Mouse (Mus musculus) lung, postnatal 0 days (tissue): ENCODE measurements around the gene Galnt14. TPM values are rescaled to one million over a fixed set of nuclear protein-coding genes. Genes with fewer than 3 reads are reported as not detected.
A peak's percentile ranks its signal among the peaks of the same experiment; 100 is the strongest.

Source experiments
- ATAC-seq: fragments of 200-750 bp; cut with Nextera tagmentation; 2 replicates; pipeline ENCODE4 v1.8.0; 2017; ENCODE audit warnings: moderate library complexity
- DNase-seq: peaks from one replicate; pipeline ENCODE4 v3.0.0-alpha.2; 2016; ENCODE audit warnings: low spot score
- H3K27ac ChIP-seq: fragments of 300-500 bp; sonication (generic); 2 replicates; pipeline ENCODE4 v1.5.1; 2014; ENCODE audit warnings: antibody characterized with exemption, mild to moderate bottlenecking, low read length, mixed read lengths
- H3K27me3 ChIP-seq: fragments of 300-500 bp; sonication (generic); replicated peaks from 2 replicates; pipeline ENCODE4 v1.6.1; 2014; ENCODE audit warnings: low read length, mixed read lengths; ENCODE audit not compliant: insufficient read depth
- H3K36me3 ChIP-seq: fragments of 300-500 bp; sonication (generic); 2 replicates; pipeline ENCODE4 v1.6.1; 2014; ENCODE audit warnings: low read length, mixed read lengths; ENCODE audit not compliant: insufficient read depth
- H3K4me1 ChIP-seq: fragments of 300-500 bp; sonication (generic); 2 replicates; pipeline ENCODE4 v1.6.1; 2014; ENCODE audit warnings: antibody characterized with exemption, low read depth, low read length, mixed read lengths; ENCODE audit not compliant: insufficient read depth
- H3K4me2 ChIP-seq: fragments of 300-500 bp; sonication (generic); replicated peaks from 2 replicates; pipeline ENCODE4 v1.6.1; 2014; ENCODE audit warnings: low read depth, mild to moderate bottlenecking, low read length, moderate library complexity, mixed read lengths
- H3K4me3 ChIP-seq: fragments of 300-500 bp; sonication (generic); 2 replicates; pipeline ENCODE4 v1.5.1; 2014; ENCODE audit warnings: low read depth, low read length
- H3K9ac ChIP-seq: fragments of 300-500 bp; sonication (generic); replicated peaks from 2 replicates; pipeline ENCODE4 v1.6.1; 2014; ENCODE audit warnings: low read depth, mild to moderate bottlenecking
- H3K9me3 ChIP-seq: fragments of 300-500 bp; sonication (generic); 2 replicates; pipeline ENCODE4 v1.6.1; 2016; ENCODE audit warnings: low read length, mixed read lengths
- CTCF ChIP-seq: IDR thresholded peaks from 2 replicates; pipeline ENCODE4 v1.5.1; 2016; ENCODE audit warnings: antibody characterized with exemption, mild to moderate bottlenecking
- EP300 ChIP-seq: IDR thresholded peaks from 2 replicates; pipeline ENCODE4 v1.6.1; 2016; ENCODE audit warnings: antibody characterized with exemption, mild to moderate bottlenecking, control low read depth
- WGBS: fragments of 180-500 bp; shearing (Covaris S2); extraction: QIAGEN DNeasy Blood & Tissue Kit; methylation state at CpG from one replicate; pipeline ENCODE4 v1.1.7; 2014; 5-methylcytosine and 5-hydroxymethylcytosine counted together
- polyA plus RNA-seq: library from polyadenylated mRNA; unstranded; fragments of >200 nt; fragmentation: Nextera tagmentation; extraction: Ambion mirVana; gene quantifications from 2 replicates; pipeline ENCODE4 v1.2.1, GENCODE M21; 2015

Galnt14 gene
- polyA plus RNA-seq, 1 experiment from 2014 or later: 0.06 TPM

GRCm38 (mm10) chr17:73592081-73592480 is 118.2 kb downstream of the Galnt14 start:
- H3K9ac ChIP-seq: no peak overlapping the region
- H3K27ac ChIP-seq: no peak overlapping the region
- TF ChIP-seq EP300: no peak
- TF ChIP-seq CTCF: no peak
- DNase-seq (no peak), ATAC-seq (no peak)
- no peak overlapping the region for H3K4me3 ChIP-seq
- no peaks in the 10 kb centered on the region for H3K36me3 ChIP-seq
- H3K4me2 ChIP-seq: no peak overlapping the region
- no peaks in the 10 kb centered on the region for H3K27me3 ChIP-seq
- H3K9me3 ChIP-seq: no peaks in the 10 kb centered on the region
- no peaks in the 10 kb centered on the region for H3K4me1 ChIP-seq
- 64% methylated on average over 2 of the region's 2 CpGs for WGBS

DNA sequence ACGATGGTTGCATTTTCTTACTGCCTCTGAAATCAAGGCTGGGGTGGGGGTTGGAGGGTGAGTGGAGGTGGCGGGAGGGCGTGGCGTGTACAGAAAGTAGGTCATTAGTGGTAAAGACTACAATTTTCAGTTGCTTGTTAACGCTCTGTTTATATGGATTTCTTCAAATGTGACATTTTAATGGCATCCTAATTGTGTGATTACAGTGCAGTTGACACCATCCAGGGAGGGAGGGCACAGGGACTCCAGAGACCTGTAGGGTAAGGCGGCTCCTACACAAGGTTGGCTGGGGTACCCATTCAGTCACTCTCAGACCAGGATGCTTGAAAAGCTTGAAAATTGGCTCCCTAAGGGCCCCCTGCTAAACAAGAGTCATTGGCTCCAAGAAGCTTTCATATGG is 122.7 kb downstream of the Galnt14 start:
- Histone ChIP-seq H3K27me3 (no peaks in the 10 kb centered on the region), H3K36me3 (no peaks in the 10 kb centered on the region), H3K4me1 (no peaks in the 10 kb centered on the region), H3K4me2 (no peak overlapping the region), H3K9ac (no peak overlapping the region), H3K4me3 (no peak overlapping the region), H3K27ac (no peak overlapping the region), H3K9me3 (no peaks in the 10 kb centered on the region)
- no peak for DNase-seq
- no peak for TF ChIP-seq EP300
- no peak for TF ChIP-seq CTCF
- 65% methylated on average over 6 of the region's 6 CpGs for WGBS
- ATAC-seq: no peak

DNA sequence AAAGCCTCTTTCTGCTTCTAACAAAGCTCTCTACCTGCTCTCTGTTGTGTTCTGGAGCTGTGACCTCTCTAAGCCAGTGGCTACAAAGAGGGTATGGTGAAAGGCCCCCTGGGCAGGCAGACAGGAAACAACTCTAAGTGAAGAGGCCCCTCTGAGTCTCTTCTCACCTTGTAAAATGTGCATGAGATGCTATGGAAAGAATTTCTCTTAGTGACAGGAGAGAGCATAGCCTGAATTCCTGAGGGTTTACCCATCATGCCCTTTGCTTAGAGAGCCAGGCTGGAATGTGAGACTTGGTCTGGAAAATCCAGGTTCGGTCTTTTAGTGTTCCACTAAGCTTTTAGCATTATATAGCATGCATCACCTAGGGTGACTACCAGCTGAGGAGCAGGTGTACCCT is 136.1 kb downstream of the Galnt14 start:
- no peaks in the 10 kb centered on the region for H3K27me3 ChIP-seq
- H3K9me3 ChIP-seq: no peaks in the 10 kb centered on the region
- no peak overlapping the region for H3K4me2 ChIP-seq
- no peak overlapping the region for H3K27ac ChIP-seq
- DNase-seq: no peak
- no peaks in the 10 kb centered on the region for H3K36me3 ChIP-seq
- no peaks in the 10 kb centered on the region for H3K4me1 ChIP-seq
- H3K4me3 ChIP-seq: no peak overlapping the region
- TF ChIP-seq CTCF: no peak
- TF ChIP-seq EP300: peak; percentile 56; the same call in 1 of the 2 replicates
- WGBS: 37% methylated on average over 1 of the region's 1 CpGs
- no peak overlapping the region for H3K9ac ChIP-seq
- ATAC-seq: no peak; the same call in 1 of the 2 replicates

DNA sequence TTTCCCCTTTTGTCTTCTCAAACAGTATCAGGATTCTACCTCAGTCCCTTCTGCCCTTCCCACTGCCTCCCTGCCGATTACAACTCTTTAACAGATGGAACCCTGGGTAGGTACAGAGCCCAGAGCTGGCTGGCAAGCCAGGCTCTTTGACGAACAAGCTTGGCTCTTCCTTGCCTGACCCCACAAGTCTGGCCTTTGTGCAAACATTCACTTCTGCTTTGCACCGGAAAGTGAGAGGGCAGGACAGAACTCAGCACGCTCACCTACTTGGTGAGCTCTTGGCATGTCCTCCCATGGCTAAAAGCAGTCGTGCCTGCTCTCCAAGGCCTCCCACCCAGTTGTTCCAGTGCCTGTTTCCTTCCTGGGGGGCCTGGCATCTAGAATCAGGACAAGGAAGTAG is 137.4 kb downstream of the Galnt14 start:
- DNase-seq: no peak

GRCm38 (mm10) chr17:73572440-73572839 is 137.8 kb downstream of the Galnt14 start:
- H3K36me3 ChIP-seq: no peaks in the 10 kb centered on the region
- no peak overlapping the region for H3K4me2 ChIP-seq
- no peaks in the 10 kb centered on the region for H3K27me3 ChIP-seq
- H3K9ac ChIP-seq: no peak overlapping the region
- H3K9me3 ChIP-seq: no peaks in the 10 kb centered on the region
- H3K4me3 ChIP-seq: no peak overlapping the region
- no peak overlapping the region for H3K27ac ChIP-seq
- DNase-seq (no peak), ATAC-seq (no peak)
- TF ChIP-seq EP300 (no peak), CTCF (peak; percentile 55)
- WGBS: 76% methylated on average over 5 of the region's 5 CpGs
- H3K4me1 ChIP-seq: no peaks in the 10 kb centered on the region

More for the DNA sequence above, 137.4 kb downstream of the Galnt14 start:
- Histone ChIP-seq H3K9ac (no peak overlapping the region), H3K4me3 (no peak overlapping the region), H3K36me3 (no peaks in the 10 kb centered on the region), H3K4me1 (no peaks in the 10 kb centered on the region), H3K4me2 (no peak overlapping the region), H3K9me3 (no peaks in the 10 kb centered on the region), H3K27me3 (no peaks in the 10 kb centered on the region), H3K27ac (no peak overlapping the region)
- TF ChIP-seq CTCF: no peak
- ATAC-seq: no peak
- 50% methylated on average over 5 of the region's 5 CpGs for WGBS

GRCm38 (mm10) chr17:73571961-73572360 is 138.3 kb downstream of the Galnt14 start:
- no peaks in the 10 kb centered on the region for H3K9me3 ChIP-seq
- TF ChIP-seq EP300 (no peak), CTCF (no peak)
- H3K4me2 ChIP-seq: no peak overlapping the region
- no peak overlapping the region for H3K27ac ChIP-seq
- no peaks in the 10 kb centered on the region for H3K27me3 ChIP-seq
- no peak overlapping the region for H3K9ac ChIP-seq
- no peak overlapping the region for H3K4me3 ChIP-seq
- no peaks in the 10 kb centered on the region for H3K4me1 ChIP-seq
- no peaks in the 10 kb centered on the region for H3K36me3 ChIP-seq
- WGBS: 61% methylated on average over 4 of the region's 4 CpGs
- no peak for DNase-seq
- ATAC-seq: no peak

DNA sequence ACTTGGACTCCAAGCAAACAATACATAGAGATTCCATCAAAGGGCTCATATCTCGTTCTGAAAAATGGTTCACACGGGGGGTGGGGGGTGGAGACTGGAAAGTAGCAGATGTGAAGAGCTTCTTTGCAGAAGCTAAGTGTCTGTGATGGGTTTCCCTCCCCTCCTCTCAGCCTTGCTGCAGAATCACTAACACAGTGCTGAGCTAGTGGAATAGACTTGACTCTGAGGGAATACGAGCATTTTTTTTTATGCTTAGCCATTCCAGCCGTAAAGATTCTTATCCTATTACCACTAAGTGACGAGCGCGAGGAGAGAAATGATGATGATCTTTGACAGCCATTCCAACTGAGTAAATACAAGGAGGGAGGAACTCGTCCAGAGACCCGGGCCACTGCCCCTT is 142.0 kb downstream of the Galnt14 start:
- DNase-seq (no peak), ATAC-seq (no peak)
- Histone ChIP-seq H3K27ac (no peak overlapping the region), H3K4me1 (no peaks in the 10 kb centered on the region), H3K27me3 (no peaks in the 10 kb centered on the region), H3K4me3 (no peak overlapping the region), H3K9ac (no peak overlapping the region), H3K9me3 (no peaks in the 10 kb centered on the region), H3K4me2 (no peak overlapping the region), H3K36me3 (no peaks in the 10 kb centered on the region)
- TF ChIP-seq CTCF (no peak), EP300 (no peak)
- 27% methylated on average over 9 of the region's 9 CpGs for WGBS
